Mouse (Mus musculus): Measurements from ENCODE around the gene Itprid2.
"Not testable (repeated sequence)": the region's sequence is repeated elsewhere in the genome, so short reads cannot be mapped to it uniquely, and the experiment has no call there.

Gene Itprid2

DNA sequence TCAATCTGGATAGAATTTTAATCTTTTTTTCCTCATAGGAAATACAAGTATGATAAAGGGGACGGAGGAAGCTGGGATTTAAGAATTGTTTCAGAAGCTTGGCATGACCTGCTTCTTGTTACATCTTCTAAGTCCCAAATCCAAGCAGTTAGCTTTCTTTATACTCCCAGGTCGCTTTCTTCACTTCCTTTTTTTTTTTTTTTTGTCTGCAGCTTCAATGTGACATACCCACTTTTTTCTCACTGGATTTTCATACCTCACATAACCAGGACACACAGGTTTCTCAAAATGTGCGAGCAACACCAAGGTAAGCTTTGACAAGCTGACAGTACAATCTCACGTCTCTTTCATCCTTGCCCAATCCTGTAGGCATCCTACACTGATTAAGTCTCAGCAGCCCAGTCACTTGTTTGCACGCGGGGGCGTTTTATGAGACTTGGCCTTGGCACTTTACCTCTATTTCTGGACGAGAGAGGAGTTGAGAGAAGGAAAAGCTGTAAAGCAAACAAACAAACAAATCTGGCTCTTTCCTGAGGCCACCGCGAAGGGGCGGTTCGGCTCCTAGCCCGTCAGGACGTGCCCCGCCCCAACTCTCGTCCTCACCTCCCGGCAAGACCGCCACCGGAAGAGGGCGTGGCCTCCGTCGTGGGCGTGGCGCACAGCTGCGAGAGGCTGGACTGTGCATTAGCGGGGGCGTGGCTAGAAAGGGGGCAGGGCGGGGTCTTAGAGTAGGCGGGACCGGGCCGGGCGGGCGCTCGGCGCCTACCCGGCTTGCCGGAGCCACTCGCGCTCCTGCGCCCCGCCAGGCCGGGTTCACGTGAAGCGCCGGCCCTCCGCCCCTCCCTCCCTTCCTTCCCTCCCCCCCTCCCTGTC lies at the start of gene Itprid2:
Itprid2 (plus strand) TSS at position 825 of the 873 bp plus-strand sequence.
- in situ Hi-C loops (cut with MboI; ENCODE audit: low pct_unique_long_range_greater_than_20kb in 1 of 2, low sequenced_read_pairs in 2 of 2, unreplicated experiment in 1 of 2): loop anchor here in 1 of 2 experiments (10.0 kb wide), 1 partner anchor 110 kb away; no protein-coding TSS in a partner anchor

DNA sequence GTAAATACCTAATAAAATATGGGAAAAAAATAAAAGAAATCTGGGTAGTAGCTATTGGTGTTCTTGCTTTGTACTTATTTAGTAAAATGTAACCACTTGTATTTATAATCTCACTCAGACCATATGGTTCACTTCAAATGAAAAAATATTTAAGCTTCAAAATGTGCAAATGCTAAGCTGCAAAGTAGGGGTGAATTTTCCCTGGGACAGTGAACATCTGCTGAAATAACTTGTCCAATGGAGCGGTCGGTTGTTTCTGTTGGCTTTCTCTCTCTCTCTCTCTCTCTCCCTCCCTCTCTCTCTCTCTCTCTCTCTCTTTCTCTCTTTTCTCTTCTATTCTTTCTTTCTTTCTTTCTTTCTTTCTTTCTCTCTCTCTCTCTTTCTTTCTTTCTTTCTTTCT lies 39.0 kb upstream of the Itprid2 start:
- in situ Hi-C loops (cut with MboI; ENCODE audit: low pct_unique_long_range_greater_than_20kb in 1 of 2, low sequenced_read_pairs in 2 of 2, unreplicated experiment in 1 of 2): no loop called here

DNA sequence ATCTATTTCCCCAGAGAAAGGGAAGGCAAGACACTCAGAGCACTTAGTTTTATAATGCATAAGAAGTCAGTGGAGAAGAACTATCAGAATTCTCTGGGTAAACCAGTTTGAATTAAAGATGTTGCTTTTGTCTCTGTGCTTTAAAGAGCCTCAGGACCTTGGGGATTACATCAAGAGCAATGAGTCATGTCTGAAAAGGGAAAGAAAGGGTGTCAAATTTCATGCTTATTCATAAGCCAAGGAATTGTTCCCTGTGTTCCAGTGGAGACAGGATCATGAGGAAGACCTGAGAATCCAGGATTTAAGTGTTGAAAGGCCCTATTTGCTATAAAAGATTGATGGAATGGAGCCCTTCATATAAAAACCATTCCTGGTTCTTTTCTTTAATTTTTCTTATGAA lies 38.1 kb upstream of the Itprid2 start:
- in situ Hi-C loops (cut with MboI; ENCODE audit: low pct_unique_long_range_greater_than_20kb in 1 of 2, low sequenced_read_pairs in 2 of 2, unreplicated experiment in 1 of 2): no loop called here

DNA sequence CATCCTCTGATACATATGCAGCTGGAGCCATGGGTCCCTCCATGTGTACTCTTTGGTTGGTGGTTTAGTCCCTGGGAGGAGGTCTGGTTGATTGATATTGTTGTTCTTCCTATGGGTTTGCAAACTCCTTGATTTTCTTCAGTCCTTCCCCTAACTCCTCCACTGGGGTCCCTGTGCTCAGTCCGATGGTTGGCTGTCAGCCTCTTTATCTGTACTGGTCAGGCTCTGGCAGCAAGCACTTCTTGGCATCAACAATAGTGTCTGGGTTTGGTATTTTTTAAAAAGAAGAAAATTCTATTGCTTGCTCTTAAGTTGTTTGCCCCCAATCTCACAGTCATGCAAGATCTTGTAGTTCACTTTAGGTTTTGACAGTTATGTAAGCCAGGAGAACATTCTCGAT lies 34.0 kb upstream of the Itprid2 start:
- in situ Hi-C loops (cut with MboI; ENCODE audit: low pct_unique_long_range_greater_than_20kb in 1 of 2, low sequenced_read_pairs in 2 of 2, unreplicated experiment in 1 of 2): not testable (repeated sequence)

DNA sequence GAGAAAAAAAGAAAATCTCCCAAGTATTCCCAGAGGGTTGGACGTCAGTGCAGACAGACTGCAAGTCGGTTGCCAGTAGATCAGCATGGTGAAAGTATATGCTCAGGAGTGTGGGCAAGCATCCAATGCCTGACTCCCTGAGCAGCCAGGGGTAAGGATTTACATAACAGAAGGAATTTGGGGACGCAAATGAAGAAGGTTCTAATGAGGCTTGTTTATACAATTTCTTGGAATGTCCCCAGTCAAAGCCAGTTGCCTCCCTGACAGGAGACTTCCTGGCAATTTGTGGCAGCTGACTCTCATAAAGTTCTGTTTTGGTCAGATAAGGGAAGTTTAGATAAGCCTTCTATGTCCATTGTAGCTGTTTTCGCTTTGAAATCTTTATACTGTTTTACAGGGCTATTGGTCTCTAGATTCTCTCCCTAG lies 33.4 kb upstream of the Itprid2 start:
- in situ Hi-C loops (cut with MboI; ENCODE audit: low pct_unique_long_range_greater_than_20kb in 1 of 2, low sequenced_read_pairs in 2 of 2, unreplicated experiment in 1 of 2): no loop called here

DNA sequence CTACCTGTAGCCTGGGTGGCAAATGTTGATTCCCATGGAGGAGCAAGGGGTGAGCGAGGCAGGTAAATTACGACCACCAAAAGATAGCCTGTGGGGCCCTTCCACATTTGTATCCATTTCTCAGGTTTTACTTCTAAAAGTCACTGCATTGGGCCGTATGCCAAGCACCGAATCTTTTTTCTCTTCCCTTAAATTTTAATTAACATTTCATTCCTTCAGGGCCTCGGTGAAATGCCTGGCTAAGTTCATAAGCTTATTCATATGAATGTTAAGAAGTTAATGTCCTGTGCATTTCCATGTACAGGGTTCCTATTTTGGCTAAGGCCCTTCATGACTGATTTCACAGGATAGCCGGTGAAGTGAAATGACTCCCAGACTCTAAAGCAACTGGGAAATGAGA lies 32.8 kb upstream of the Itprid2 start:
- in situ Hi-C loops (cut with MboI; ENCODE audit: low pct_unique_long_range_greater_than_20kb in 1 of 2, low sequenced_read_pairs in 2 of 2, unreplicated experiment in 1 of 2): no loop called here

DNA sequence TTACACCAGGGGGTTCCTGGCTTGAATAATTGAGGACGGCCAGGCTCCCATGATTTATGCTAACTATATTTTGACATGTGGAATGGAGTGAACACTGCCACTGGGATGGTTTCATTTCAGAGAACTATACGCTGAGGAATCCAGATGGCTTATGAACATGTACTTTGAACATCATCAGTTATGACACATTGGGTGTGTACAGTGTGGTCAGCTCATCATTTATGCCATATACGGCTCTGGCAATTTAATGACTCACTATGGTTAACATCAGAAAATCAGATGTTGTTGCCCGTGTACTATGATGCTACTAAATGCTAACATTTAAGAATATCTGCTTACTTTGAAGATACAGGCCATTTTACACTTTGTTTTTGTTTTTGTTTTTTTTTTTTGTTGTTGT lies 31.8 kb upstream of the Itprid2 start:
- in situ Hi-C loops (cut with MboI; ENCODE audit: low pct_unique_long_range_greater_than_20kb in 1 of 2, low sequenced_read_pairs in 2 of 2, unreplicated experiment in 1 of 2): no loop called here

DNA sequence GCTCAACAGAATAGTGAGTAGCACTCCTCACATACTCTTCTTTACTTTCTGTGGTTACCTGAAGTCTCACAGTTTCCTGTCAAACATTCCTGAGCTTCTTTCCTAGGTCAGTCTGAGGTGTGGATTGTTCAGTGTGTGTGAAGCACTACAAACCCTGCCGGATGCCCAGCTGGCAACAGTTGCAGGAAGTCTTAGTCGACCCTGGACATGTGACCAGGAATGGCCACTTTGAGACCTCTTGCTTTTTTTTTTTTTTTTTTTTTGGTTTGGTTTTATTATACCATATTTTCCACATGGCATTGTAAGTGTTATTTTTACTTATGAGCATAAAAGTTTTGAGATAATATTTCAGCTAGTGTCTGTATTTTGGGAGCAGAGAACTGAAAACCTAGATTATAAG lies 29.1 kb upstream of the Itprid2 start:
- in situ Hi-C loops (cut with MboI; ENCODE audit: low pct_unique_long_range_greater_than_20kb in 1 of 2, low sequenced_read_pairs in 2 of 2, unreplicated experiment in 1 of 2): no loop called here

DNA sequence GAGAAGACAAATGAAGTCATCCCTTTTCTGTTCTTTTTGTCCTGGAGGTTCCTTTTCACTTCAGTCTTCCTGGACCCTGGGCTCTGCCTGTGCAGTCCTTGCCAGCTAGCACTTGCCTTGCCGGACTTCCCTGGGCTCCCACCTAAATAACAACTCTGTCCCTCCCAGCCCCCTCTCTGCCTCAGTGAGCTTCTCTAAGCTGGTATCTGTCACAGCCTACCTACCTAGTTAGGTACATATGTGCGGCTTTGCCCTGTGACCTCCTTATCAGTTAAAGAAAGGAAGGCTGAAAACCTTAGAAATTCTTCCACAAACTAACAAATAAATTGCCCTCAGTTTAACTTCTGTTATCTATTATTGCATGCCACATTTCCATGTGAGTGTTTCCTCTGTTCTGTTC lies 28.0 kb upstream of the Itprid2 start:
- in situ Hi-C loops (cut with MboI; ENCODE audit: low pct_unique_long_range_greater_than_20kb in 1 of 2, low sequenced_read_pairs in 2 of 2, unreplicated experiment in 1 of 2): no loop called here

DNA sequence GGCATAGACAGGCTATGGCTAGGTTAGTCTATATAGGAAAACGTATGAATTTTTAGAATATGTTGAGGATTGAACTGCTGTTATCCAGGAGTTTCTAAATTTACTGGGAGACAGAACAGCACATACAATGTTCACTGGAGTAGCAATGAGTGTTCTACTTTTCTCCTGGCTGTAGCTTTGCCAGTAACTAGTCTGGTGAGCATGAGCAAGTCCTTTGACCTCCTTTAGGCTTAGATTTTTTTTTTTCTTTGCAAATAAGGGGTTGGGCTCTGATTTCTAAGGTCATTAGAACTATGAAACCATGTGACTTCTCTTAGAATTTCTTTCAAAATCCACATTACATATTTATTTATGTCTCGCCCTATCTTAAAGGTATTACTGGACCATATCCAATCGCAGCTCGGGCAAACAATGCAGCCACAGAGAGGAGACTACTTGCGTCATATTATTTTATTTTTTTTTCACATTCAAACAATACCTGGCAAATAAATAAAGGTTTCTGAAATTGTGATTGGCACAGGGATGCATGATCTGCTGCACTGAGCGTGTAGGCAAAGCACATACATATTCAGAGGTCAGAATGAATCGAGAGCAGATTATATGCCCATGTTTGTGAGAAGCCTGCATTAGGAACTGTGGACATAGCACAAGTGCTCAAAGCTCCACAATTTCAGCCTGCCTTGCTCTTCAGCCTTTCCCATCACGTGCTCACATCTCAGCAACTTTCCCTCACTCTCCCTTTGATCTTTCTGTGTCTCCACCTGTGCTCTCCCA lies 26.7 kb upstream of the Itprid2 start:
- in situ Hi-C loops (cut with MboI; ENCODE audit: low pct_unique_long_range_greater_than_20kb in 1 of 2, low sequenced_read_pairs in 2 of 2, unreplicated experiment in 1 of 2): no loop called here

DNA sequence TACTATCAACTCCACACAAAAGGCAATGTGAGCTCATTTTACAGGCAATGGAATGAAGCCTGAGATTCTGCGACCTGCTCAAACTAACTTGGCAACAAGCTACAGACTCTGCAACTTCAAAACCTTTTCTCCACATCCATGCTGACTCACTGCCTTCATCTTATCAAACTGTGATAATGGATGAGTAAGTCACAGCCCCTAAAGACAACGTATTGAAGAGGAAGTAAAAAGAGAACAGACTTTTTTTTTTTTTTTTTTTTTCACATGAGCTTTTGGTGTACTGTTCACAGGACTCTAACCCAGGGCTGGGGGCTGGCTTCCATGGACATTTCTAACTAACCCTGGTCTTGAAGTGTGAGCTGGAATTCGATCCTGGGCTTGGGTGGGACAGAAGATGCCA lies 24.3 kb upstream of the Itprid2 start:
- in situ Hi-C loops (cut with MboI; ENCODE audit: low pct_unique_long_range_greater_than_20kb in 1 of 2, low sequenced_read_pairs in 2 of 2, unreplicated experiment in 1 of 2): no loop called here

DNA sequence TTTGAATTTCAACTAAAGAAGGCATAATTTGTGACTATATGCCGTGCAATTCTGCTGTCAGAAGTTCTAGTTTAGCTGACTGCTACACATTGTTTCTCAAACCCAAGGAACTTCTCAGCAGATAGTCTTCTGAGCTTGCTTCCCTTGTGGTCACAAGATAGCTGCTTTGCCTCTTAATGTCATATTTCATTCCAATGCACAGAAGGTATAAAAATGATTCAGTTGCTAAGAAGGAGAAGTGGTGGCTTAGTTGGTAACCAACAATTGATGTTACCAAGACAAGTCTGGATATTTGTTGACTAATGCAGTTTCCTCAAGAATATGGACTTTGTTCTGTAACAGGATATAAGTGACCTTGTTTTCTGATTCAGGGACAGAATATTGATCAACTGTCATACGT lies 17.0 kb upstream of the Itprid2 start:
- in situ Hi-C loops (cut with MboI; ENCODE audit: low pct_unique_long_range_greater_than_20kb in 1 of 2, low sequenced_read_pairs in 2 of 2, unreplicated experiment in 1 of 2): no loop called here

DNA sequence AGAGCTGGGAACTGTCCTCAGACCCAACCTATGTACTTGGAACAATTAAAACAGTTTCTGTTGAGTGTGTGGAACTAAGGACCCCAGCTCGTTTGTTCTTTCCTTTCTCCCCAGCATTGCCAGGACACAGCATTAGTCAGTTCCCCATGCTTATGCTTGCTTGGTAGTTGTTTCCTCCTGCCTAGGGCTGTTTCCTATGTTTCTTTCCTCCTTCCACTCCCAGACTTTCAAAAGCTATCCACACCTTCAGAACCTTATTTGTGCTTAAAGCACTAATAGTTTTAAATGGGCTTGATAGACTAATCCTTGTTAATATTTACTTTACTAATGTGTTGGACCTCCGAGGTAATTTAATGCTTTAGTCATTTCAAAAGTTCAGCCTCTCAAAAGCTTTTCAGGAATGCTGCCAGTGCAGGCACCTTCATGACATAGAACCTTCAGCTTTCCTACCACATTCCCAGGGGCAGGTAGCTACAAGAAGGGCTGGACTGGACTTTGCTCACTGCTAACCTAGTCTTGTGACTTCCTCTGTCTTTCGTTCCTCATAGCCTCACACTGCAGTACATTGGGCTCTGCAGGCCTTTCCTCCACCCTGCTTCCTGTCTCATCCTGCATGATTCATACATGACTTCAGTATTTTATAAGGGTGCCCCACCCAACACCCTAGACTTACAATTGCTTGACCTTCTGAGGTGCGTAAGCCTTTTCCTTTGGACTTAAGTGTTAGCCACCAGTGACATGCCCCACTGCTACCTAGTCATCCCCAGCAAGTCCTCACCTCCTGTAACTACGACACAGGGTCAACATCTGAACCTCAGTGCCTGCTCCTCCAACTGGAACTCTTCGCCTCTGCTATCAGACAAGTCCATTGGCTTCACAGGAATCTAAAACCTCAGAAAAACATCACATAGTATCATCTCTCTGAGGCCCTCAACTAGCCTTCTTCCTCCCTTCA lies 16.3 kb upstream of the Itprid2 start:
- in situ Hi-C loops (cut with MboI; ENCODE audit: low pct_unique_long_range_greater_than_20kb in 1 of 2, low sequenced_read_pairs in 2 of 2, unreplicated experiment in 1 of 2): no loop called here

DNA sequence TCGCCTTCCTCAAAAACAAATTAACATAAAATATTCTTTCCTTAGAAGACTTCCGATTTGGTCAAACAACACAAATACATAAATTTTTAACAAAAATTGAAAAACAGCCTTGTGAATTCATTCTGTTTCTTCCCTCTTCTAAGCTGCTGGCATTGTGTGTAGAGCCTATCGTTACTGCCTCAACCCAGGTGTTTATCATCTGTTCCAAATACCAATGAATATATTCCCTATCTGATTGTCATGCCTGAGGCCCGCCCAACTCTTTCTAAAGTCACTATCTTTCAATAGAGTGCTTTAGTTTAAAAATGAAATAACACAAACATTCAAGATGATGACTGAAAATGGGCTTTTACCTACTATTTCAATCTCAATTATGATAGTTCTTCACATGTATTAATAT lies 11.9 kb upstream of the Itprid2 start:
- in situ Hi-C loops (cut with MboI; ENCODE audit: low pct_unique_long_range_greater_than_20kb in 1 of 2, low sequenced_read_pairs in 2 of 2, unreplicated experiment in 1 of 2): no loop called here

DNA sequence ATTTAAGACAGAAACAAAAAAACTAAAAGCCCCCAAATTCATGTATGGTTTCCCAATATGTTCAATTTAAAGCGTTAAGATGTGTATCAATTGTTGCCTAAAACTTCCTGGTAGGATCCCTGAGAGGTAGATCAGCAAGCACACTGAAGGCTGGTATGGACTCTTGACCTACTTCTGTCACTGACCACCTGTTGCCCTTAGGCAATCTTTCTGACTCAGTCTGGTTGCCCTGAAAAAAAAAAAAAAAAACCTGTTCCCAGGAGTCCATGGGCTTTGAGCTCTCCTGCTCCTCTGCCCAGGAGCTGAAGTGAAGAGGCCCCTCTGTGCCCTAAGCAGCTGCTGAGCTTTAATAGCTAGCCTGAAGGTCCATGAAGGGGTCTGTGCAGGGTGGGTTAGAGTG lies 7.5 kb upstream of the Itprid2 start:
- in situ Hi-C loops (cut with MboI; ENCODE audit: low pct_unique_long_range_greater_than_20kb in 1 of 2, low sequenced_read_pairs in 2 of 2, unreplicated experiment in 1 of 2): no loop called here

DNA sequence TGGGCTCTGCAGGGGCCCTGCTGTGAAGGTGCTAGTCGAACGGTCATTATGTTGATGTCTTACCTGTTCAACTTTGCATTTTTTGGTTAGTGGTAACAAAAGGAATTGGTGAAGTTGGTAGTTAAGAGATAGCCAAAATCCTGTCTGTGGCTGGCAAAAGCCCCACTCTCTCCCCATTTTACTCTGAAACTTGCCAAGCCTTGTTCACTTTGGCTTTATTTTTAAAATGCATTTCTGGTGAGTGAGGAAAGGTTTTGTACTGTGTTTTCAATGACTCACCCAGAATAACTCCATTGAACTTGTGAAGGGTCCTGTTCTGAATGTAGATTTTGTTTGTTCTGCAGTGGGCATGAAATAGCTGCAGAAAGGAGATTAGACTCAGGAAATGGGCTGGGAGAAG lies 4.9 kb upstream of the Itprid2 start:
- in situ Hi-C loops (cut with MboI; ENCODE audit: low pct_unique_long_range_greater_than_20kb in 1 of 2, low sequenced_read_pairs in 2 of 2, unreplicated experiment in 1 of 2): loop anchor here in 1 of 2 experiments (10.0 kb wide), 1 partner anchor 105 kb away; no protein-coding TSS in a partner anchor

DNA sequence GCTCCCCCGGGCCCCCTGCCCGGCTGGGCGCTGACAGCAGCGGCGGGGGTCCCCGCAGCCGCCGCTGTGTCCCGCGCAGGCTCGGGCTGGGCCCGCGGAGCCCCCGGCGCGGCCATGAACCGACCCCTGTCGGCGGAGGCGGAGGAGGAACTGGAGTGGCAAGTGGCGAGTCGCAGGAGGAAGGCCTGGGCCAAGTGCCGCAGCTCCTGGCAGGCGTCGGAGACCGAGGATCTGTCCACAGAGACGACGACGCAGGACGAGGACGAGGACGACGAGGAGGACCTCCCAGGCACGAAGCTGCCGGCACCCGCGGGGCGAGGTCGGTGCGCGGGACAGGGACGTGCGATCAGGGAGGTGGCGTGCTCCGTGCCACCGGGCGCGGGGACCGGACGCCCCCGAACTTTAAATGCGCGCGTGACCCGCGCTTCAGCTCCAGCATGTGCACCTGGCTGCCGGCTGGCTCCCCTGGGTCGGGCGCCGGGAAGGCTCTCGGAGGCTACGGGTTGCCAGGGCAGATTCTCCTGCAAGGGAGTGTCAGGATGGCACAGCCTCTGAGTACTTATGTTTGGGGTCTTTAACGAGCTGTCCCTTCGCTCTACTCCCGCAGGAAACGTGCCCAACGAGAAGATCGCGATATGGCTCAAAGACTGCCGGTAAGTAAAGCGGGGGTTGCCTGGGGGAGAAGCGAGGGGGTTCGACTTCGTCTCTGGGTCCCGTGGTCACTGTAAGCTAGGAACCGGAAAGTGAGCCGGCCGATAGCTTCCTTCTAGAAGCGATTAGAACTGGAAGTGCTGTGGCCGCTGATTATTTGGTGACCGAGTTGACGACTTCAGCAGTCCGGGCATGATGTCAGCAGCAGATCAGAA lies 507 bp downstream of the Itprid2 start:
- in situ Hi-C loops (cut with MboI; ENCODE audit: low pct_unique_long_range_greater_than_20kb in 1 of 2, low sequenced_read_pairs in 2 of 2, unreplicated experiment in 1 of 2): loop anchor here in 1 of 2 experiments (10.0 kb wide), 1 partner anchor 111 kb away; no protein-coding TSS in a partner anchor

DNA sequence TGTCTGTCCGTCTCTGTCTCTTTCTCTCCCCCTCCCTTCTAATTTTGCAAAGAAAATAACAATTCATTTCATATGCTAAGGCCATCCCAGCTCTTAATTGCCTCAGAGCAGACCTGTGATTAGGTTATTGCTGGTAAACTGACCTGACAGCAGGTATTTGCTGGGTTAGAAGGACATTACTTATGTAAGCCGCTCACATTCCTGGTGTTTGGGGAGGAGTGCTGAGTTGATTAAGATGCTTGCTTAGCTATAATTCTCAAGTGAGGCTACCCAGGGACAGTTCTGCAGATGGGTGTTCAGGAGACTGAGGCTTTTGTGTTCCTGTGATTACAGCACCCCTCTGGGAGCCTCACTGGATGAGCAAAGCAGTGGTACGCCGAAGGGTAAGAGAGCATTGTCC lies 3.8 kb downstream of the Itprid2 start:
- in situ Hi-C loops (cut with MboI; ENCODE audit: low pct_unique_long_range_greater_than_20kb in 1 of 2, low sequenced_read_pairs in 2 of 2, unreplicated experiment in 1 of 2): loop anchor here in 1 of 2 experiments (10.0 kb wide), 1 partner anchor 114 kb away; no protein-coding TSS in a partner anchor

All from mouse embryonic stem cell (cell line).